Mouse (Mus musculus) kidney, embryonic 14.5 days (tissue): Measurements from ENCODE around the gene Pcgf2. TPM values are rescaled to one million over a fixed set of nuclear protein-coding genes. Genes with fewer than 3 reads are reported as not detected.
"Not testable (repeated sequence)": the region's sequence is repeated elsewhere in the genome, so short reads cannot be mapped to it uniquely, and the experiment has no call there.

Source experiments
- ATAC-seq: fragments of 200-750 bp; cut with Nextera tagmentation; 2 replicates; pipeline ENCODE4 v1.8.0; 2017; ENCODE audit warnings: moderate number of reproducible peaks, mild to moderate bottlenecking, moderate TSS enrichment, moderate library complexity; ENCODE audit not compliant: low FRiP score, low TSS enrichment
- H3K27ac ChIP-seq: fragments of 300-500 bp; sonication (generic); 2 replicates; pipeline ENCODE4 v1.5.1; 2014; ENCODE audit warnings: low read depth, mild to moderate bottlenecking, low read length, moderate library complexity, mixed read lengths
- H3K27me3 ChIP-seq: fragments of 300-500 bp; sonication (generic); 2 replicates; pipeline ENCODE4 v1.6.1; 2014; ENCODE audit warnings: mild to moderate bottlenecking, low read length; ENCODE audit not compliant: control insufficient read depth, insufficient read depth
- H3K36me3 ChIP-seq: fragments of 300-500 bp; sonication (generic); 2 replicates; pipeline ENCODE4 v1.6.1; 2014; ENCODE audit warnings: low read length, mixed read lengths; ENCODE audit not compliant: control insufficient read depth, insufficient read depth
- H3K4me1 ChIP-seq: fragments of 300-500 bp; sonication (generic); 2 replicates; pipeline ENCODE4 v1.6.1; 2014; ENCODE audit warnings: low read length, mixed read lengths; ENCODE audit not compliant: control insufficient read depth, insufficient read depth
- H3K4me2 ChIP-seq: fragments of 300-500 bp; sonication (generic); replicated peaks from 2 replicates; pipeline ENCODE4 v1.6.1; 2014; ENCODE audit warnings: low read depth, mild to moderate bottlenecking, low read length
- H3K4me3 ChIP-seq: fragments of 300-500 bp; sonication (generic); 2 replicates; pipeline ENCODE4 v1.5.1; 2014; ENCODE audit warnings: mild to moderate bottlenecking, low read length
- H3K9ac ChIP-seq: fragments of 300-500 bp; sonication (generic); 2 replicates; pipeline ENCODE4 v1.6.1; 2014; ENCODE audit warnings: low read depth, mild to moderate bottlenecking, low read length, moderate library complexity
- H3K9me3 ChIP-seq: fragments of 300-500 bp; sonication (generic); 2 replicates; pipeline ENCODE4 v1.6.1; 2016; ENCODE audit warnings: low read length; ENCODE audit not compliant: control insufficient read depth
- WGBS: fragments of 180-500 bp; shearing (Covaris S2); extraction: QIAGEN DNeasy Blood & Tissue Kit; methylation state at CpG from one replicate; pipeline ENCODE4 v1.1.7; 2014; 5-methylcytosine and 5-hydroxymethylcytosine counted together
- polyA plus RNA-seq: library from polyadenylated mRNA; unstranded; fragments of >200 nt; fragmentation: Nextera tagmentation; extraction: Ambion mirVana; gene quantifications from 2 replicates; pipeline ENCODE4 v1.2.1, GENCODE M21; 2014

Gene Pcgf2
- polyA plus RNA-seq, 1 experiment from 2014 or later: 19.3 TPM

GRCm38 (mm10) chr11:97713896-97714295 lies 13.6 kb upstream of the Pcgf2 start:
- no peak for ATAC-seq

GRCm38 (mm10) chr11:97712286-97712685 lies 12.0 kb upstream of the Pcgf2 start:
- no peaks in the 10 kb centered on the region for H3K9me3 ChIP-seq
- H3K4me1 ChIP-seq: no peaks in the 10 kb centered on the region
- 91% methylated on average over 15 of the region's 15 CpGs for WGBS
- H3K4me3 ChIP-seq: no peak overlapping the region
- no peaks in the 10 kb centered on the region for H3K27me3 ChIP-seq
- ATAC-seq: no peak
- H3K36me3 ChIP-seq: peaks cover 48% of the 10 kb centered on the region
- H3K4me2 ChIP-seq: no peak overlapping the region
- no peak overlapping the region for H3K9ac ChIP-seq
- no peak overlapping the region for H3K27ac ChIP-seq

More at GRCm38 (mm10) chr11:97713896-97714295, 13.6 kb upstream of the Pcgf2 start:
- H3K27me3 ChIP-seq: no peaks in the 10 kb centered on the region
- WGBS: 89% methylated on average over 8 of the region's 8 CpGs
- H3K4me1 ChIP-seq: no peaks in the 10 kb centered on the region
- no peak overlapping the region for H3K27ac ChIP-seq
- peaks cover 55% of the 10 kb centered on the region for H3K36me3 ChIP-seq
- H3K9me3 ChIP-seq: no peaks in the 10 kb centered on the region
- no peak overlapping the region for H3K9ac ChIP-seq
- no peak overlapping the region for H3K4me2 ChIP-seq
- no peak overlapping the region for H3K4me3 ChIP-seq

GRCm38 (mm10) chr11:97711200-97711900 lies 11.1 kb upstream of the Pcgf2 start:
- no peak overlapping the region for H3K27ac ChIP-seq

GRCm38 (mm10) chr11:97710067-97710466 lies 9.8 kb upstream of the Pcgf2 start:
- not testable (repeated sequence) for H3K4me2 ChIP-seq, H3K9me3 ChIP-seq, H3K27ac ChIP-seq, H3K9ac ChIP-seq, H3K4me3 ChIP-seq, H3K27me3 ChIP-seq, H3K4me1 ChIP-seq, ATAC-seq
- 80% methylated on average over 2 of the region's 2 CpGs for WGBS
- H3K36me3 ChIP-seq: peaks cover 63% of the 10 kb centered on the region

More at GRCm38 (mm10) chr11:97711200-97711900, 11.1 kb upstream of the Pcgf2 start:
- Histone ChIP-seq H3K36me3 (peaks cover 53% of the 10 kb centered on the region), H3K4me3 (no peak overlapping the region), H3K9me3 (no peaks in the 10 kb centered on the region), H3K27me3 (no peaks in the 10 kb centered on the region), H3K4me2 (no peak overlapping the region), H3K4me1 (no peaks in the 10 kb centered on the region), H3K9ac (no peak overlapping the region)
- WGBS: 78% methylated on average over 13 of the region's 13 CpGs
- no peak for ATAC-seq

GRCm38 (mm10) chr11:97703039-97703826 lies 2.9 kb upstream of the Pcgf2 start, which contains the start of gene Psmb3:
Gene Psmb3 (plus strand): TSS chr11:97703399.
- Histone ChIP-seq H3K4me3 (peak within 1 kb of the TSS; percentile 68), H3K27ac (peak within 1 kb of the TSS; percentile 65), H3K36me3 (peaks cover 29% of the 10 kb centered on the region), H3K4me1 (peaks cover 10% of the 10 kb centered on the region), H3K9ac (peak within 1 kb of the TSS; percentile 70), H3K4me2 (peak within 1 kb of the TSS; percentile 51), H3K27me3 (no peaks in the 10 kb centered on the region), H3K9me3 (no peaks in the 10 kb centered on the region)
- ATAC-seq: peak; percentile 88
- WGBS: under 1% methylated on average over 34 of the region's 35 CpGs

- Histone ChIP-seq H3K27me3 (no peaks in the 10 kb centered on the region), H3K4me2 (peak overlapping the region; percentile 51), H3K9me3 (no peaks in the 10 kb centered on the region), H3K36me3 (peaks cover 25% of the 10 kb centered on the region), H3K4me1 (peaks cover 17% of the 10 kb centered on the region), H3K4me3 (peak overlapping the region; percentile 68), H3K9ac (peak overlapping the region; percentile 62), H3K27ac (peak overlapping the region; percentile 65)
- ATAC-seq: peak; percentile 0
- WGBS: 0% methylated on average over 24 of the region's 24 CpGs
Measured at GRCm38 (mm10) chr11:97702393-97702745, 2.1 kb upstream of the Pcgf2 start.

- no peak overlapping the region for H3K27ac ChIP-seq
Measured at GRCm38 (mm10) chr11:97701581-97702392, 1.5 kb upstream of the Pcgf2 start.

GRCm38 (mm10) chr11:97700746-97701580 lies 666 bp upstream of the Pcgf2 start:
- Histone ChIP-seq H3K4me2 (peak overlapping the region; percentile 95), H3K27me3 (no peaks in the 10 kb centered on the region), H3K4me1 (peaks cover 31% of the 10 kb centered on the region), H3K9me3 (no peaks in the 10 kb centered on the region), H3K36me3 (peaks cover 11% of the 10 kb centered on the region), H3K4me3 (peak overlapping the region; percentile 79), H3K27ac (peak overlapping the region; percentile 99), H3K9ac (peak overlapping the region; percentile 88)
- no peak for ATAC-seq
- 15% methylated on average over 30 of the region's 30 CpGs for WGBS

More at GRCm38 (mm10) chr11:97701581-97702392, 1.5 kb upstream of the Pcgf2 start:
- H3K9ac ChIP-seq: no peak overlapping the region
- peaks cover 19% of the 10 kb centered on the region for H3K36me3 ChIP-seq
- WGBS: 51% methylated on average over 15 of the region's 15 CpGs
- ATAC-seq: no peak
- peak overlapping the region; percentile 79; the same call in 1 of the 2 replicates for H3K4me3 ChIP-seq
- peak overlapping the region; percentile 95 for H3K4me2 ChIP-seq
- H3K9me3 ChIP-seq: no peaks in the 10 kb centered on the region
- H3K4me1 ChIP-seq: peaks cover 23% of the 10 kb centered on the region
- no peaks in the 10 kb centered on the region for H3K27me3 ChIP-seq
